Mouse (Mus musculus) embryonic facial prominence, embryonic 10.5 days (tissue): ENCODE measurements around the gene Phc2. TPM values are rescaled to one million over a fixed set of nuclear protein-coding genes. Genes with fewer than 3 reads are reported as not detected.
A peak's percentile ranks its signal among the peaks of the same experiment; 100 is the strongest.

ENCODE experiments used
- DNase-seq: peaks from one replicate; pipeline ENCODE4 v3.0.0-alpha.2; 2017; ENCODE audit warnings: low spot score
- H3K27ac ChIP-seq: fragments of 300-500 bp; sonication (generic); replicated peaks from 2 replicates; pipeline ENCODE4 v1.5.1; 2016; ENCODE audit warnings: mild to moderate bottlenecking
- H3K27me3 ChIP-seq: fragments of 300-500 bp; sonication (generic); replicated peaks from 2 replicates; pipeline ENCODE4 v1.6.1; 2016; ENCODE audit warnings: low read depth, mild to moderate bottlenecking; ENCODE audit not compliant: poor library complexity, severe bottlenecking
- H3K36me3 ChIP-seq: fragments of 300-500 bp; sonication (generic); replicated peaks from 2 replicates; pipeline ENCODE4 v1.6.1; 2016; ENCODE audit warnings: mild to moderate bottlenecking, moderate library complexity
- H3K4me1 ChIP-seq: fragments of 300-500 bp; sonication (generic); 2 replicates; pipeline ENCODE4 v1.6.1; 2016
- H3K4me3 ChIP-seq: fragments of 300-500 bp; sonication (generic); 2 replicates; pipeline ENCODE4 v1.5.1; 2016; ENCODE audit warnings: mild to moderate bottlenecking, moderate library complexity
- H3K9me3 ChIP-seq: fragments of 300-500 bp; sonication (generic); 2 replicates; pipeline ENCODE4 v1.6.1; 2016; ENCODE audit warnings: mild to moderate bottlenecking
- WGBS: fragments of 180-500 bp; shearing (Covaris S2); methylation state at CpG from one replicate; pipeline ENCODE4 v1.1.7; 2016; 5-methylcytosine and 5-hydroxymethylcytosine counted together
- polyA plus RNA-seq: library from polyadenylated mRNA; unstranded; fragments of >200 nt; fragmentation: Nextera tagmentation; extraction: Ambion mirVana; gene quantifications from 2 replicates; pipeline ENCODE4 v1.2.1, GENCODE M21; 2016

Phc2 gene
- polyA plus RNA-seq, 1 experiment from 2014 or later: 69.5 TPM

- Histone ChIP-seq H3K27me3 (no peaks in the 10 kb centered on the region), H3K36me3 (peaks cover 8% of the 10 kb centered on the region), H3K4me1 (peaks cover 25% of the 10 kb centered on the region), H3K27ac (no peak overlapping the region), H3K4me3 (no peak overlapping the region), H3K9me3 (peaks cover 11% of the 10 kb centered on the region)
- DNase-seq: no peak
- 95% methylated on average over 20 of the region's 20 CpGs for WGBS
Measured at GRCm38 (mm10) chr4:128766929-128767328, 112.4 kb downstream of the Phc2 start.

GRCm38 (mm10) chr4:128768120-128768519 lies 113.6 kb downstream of the Phc2 start:
- no peak for DNase-seq
- peaks cover 20% of the 10 kb centered on the region for H3K36me3 ChIP-seq
- peaks cover 25% of the 10 kb centered on the region for H3K4me1 ChIP-seq
- 82% methylated on average over 13 of the region's 13 CpGs for WGBS
- peaks cover 7% of the 10 kb centered on the region for H3K9me3 ChIP-seq
- H3K27me3 ChIP-seq: no peaks in the 10 kb centered on the region
- H3K27ac ChIP-seq: no peak overlapping the region
- no peak overlapping the region for H3K4me3 ChIP-seq

GRCm38 (mm10) chr4:128769569-128770355 lies 115.3 kb downstream of the Phc2 start:
- Histone ChIP-seq H3K9me3 (no peaks in the 10 kb centered on the region), H3K36me3 (peaks cover 36% of the 10 kb centered on the region), H3K27me3 (no peaks in the 10 kb centered on the region), H3K4me1 (peaks cover 25% of the 10 kb centered on the region), H3K27ac (no peak overlapping the region), H3K4me3 (no peak overlapping the region)
- WGBS: 89% methylated on average over 13 of the region's 13 CpGs
- DNase-seq: no peak

GRCm38 (mm10) chr4:128770698-128771097 lies 116.2 kb downstream of the Phc2 start:
- Histone ChIP-seq H3K9me3 (no peaks in the 10 kb centered on the region), H3K27ac (no peak overlapping the region), H3K36me3 (peaks cover 45% of the 10 kb centered on the region), H3K4me1 (peaks cover 25% of the 10 kb centered on the region), H3K4me3 (no peak overlapping the region), H3K27me3 (no peaks in the 10 kb centered on the region)
- 84% methylated on average over 5 of the region's 5 CpGs for WGBS
- DNase-seq: no peak

GRCm38 (mm10) chr4:128773820-128774219 lies 119.3 kb downstream of the Phc2 start:
- no peaks in the 10 kb centered on the region for H3K27me3 ChIP-seq
- no peak for DNase-seq
- peaks cover 77% of the 10 kb centered on the region for H3K36me3 ChIP-seq
- H3K27ac ChIP-seq: no peak overlapping the region
- no peak overlapping the region for H3K4me3 ChIP-seq
- H3K4me1 ChIP-seq: peaks cover 29% of the 10 kb centered on the region
- WGBS: 92% methylated on average over 11 of the region's 11 CpGs
- no peaks in the 10 kb centered on the region for H3K9me3 ChIP-seq

- 93% methylated on average over 9 of the region's 9 CpGs for WGBS
- H3K4me1 ChIP-seq: peaks cover 25% of the 10 kb centered on the region
- H3K4me3 ChIP-seq: no peak overlapping the region
- no peak overlapping the region for H3K27ac ChIP-seq
- H3K9me3 ChIP-seq: no peaks in the 10 kb centered on the region
- peaks cover 83% of the 10 kb centered on the region for H3K36me3 ChIP-seq
- DNase-seq: peak; percentile 40
- no peaks in the 10 kb centered on the region for H3K27me3 ChIP-seq
Measured at GRCm38 (mm10) chr4:128774467-128774866, 120.0 kb downstream of the Phc2 start.

GRCm38 (mm10) chr4:128776568-128777289 lies 122.2 kb downstream of the Phc2 start:
- H3K4me1 ChIP-seq: peaks cover 8% of the 10 kb centered on the region
- DNase-seq: peak; percentile 82
- H3K27me3 ChIP-seq: no peaks in the 10 kb centered on the region
- peaks cover 100% of the 10 kb centered on the region for H3K36me3 ChIP-seq
- 47% methylated on average over 20 of the region's 20 CpGs for WGBS
- H3K27ac ChIP-seq: no peak overlapping the region
- no peak overlapping the region for H3K4me3 ChIP-seq
- H3K9me3 ChIP-seq: no peaks in the 10 kb centered on the region

- Histone ChIP-seq H3K27ac (no peak overlapping the region; the same call in 1 of the 2 replicates), H3K4me3 (no peak overlapping the region), H3K27me3 (no peaks in the 10 kb centered on the region), H3K36me3 (peaks cover 100% of the 10 kb centered on the region), H3K4me1 (peaks cover 8% of the 10 kb centered on the region), H3K9me3 (no peaks in the 10 kb centered on the region)
- DNase-seq: no peak
- WGBS: 85% methylated on average over 11 of the region's 11 CpGs
Measured at GRCm38 (mm10) chr4:128777593-128777992, 123.1 kb downstream of the Phc2 start.

GRCm38 (mm10) chr4:128782037-128782436 lies 127.5 kb downstream of the Phc2 start:
- peaks cover 100% of the 10 kb centered on the region for H3K36me3 ChIP-seq
- no peak for DNase-seq
- H3K4me3 ChIP-seq: no peak overlapping the region
- WGBS: 92% methylated on average over 7 of the region's 7 CpGs
- H3K4me1 ChIP-seq: peaks cover 4% of the 10 kb centered on the region
- no peak overlapping the region for H3K27ac ChIP-seq
- no peaks in the 10 kb centered on the region for H3K9me3 ChIP-seq
- H3K27me3 ChIP-seq: no peaks in the 10 kb centered on the region

- no peaks in the 10 kb centered on the region for H3K9me3 ChIP-seq
- no peaks in the 10 kb centered on the region for H3K27me3 ChIP-seq
- no peaks in the 10 kb centered on the region for H3K4me1 ChIP-seq
- no peak for DNase-seq
- H3K27ac ChIP-seq: no peak overlapping the region
- H3K36me3 ChIP-seq: peaks cover 100% of the 10 kb centered on the region
- H3K4me3 ChIP-seq: no peak overlapping the region
- WGBS: 89% methylated on average over 4 of the region's 4 CpGs
Measured at GRCm38 (mm10) chr4:128782645-128783044, 128.1 kb downstream of the Phc2 start.

- 92% methylated on average over 15 of the region's 15 CpGs for WGBS
- no peaks in the 10 kb centered on the region for H3K9me3 ChIP-seq
- H3K36me3 ChIP-seq: peaks cover 100% of the 10 kb centered on the region
Measured at GRCm38 (mm10) chr4:128784950-128785631, 130.6 kb downstream of the Phc2 start.

GRCm38 (mm10) chr4:128785921-128786654 lies 131.6 kb downstream of the Phc2 start:
- no peaks in the 10 kb centered on the region for H3K9me3 ChIP-seq
- H3K4me3 ChIP-seq: no peak overlapping the region
- DNase-seq: no peak
- peaks cover 18% of the 10 kb centered on the region for H3K4me1 ChIP-seq
- H3K27me3 ChIP-seq: no peaks in the 10 kb centered on the region
- WGBS: 94% methylated on average over 11 of the region's 11 CpGs
- H3K36me3 ChIP-seq: peaks cover 100% of the 10 kb centered on the region
- H3K27ac ChIP-seq: no peak overlapping the region

More at GRCm38 (mm10) chr4:128784950-128785631, 130.6 kb downstream of the Phc2 start:
- no peak overlapping the region for H3K4me3 ChIP-seq
- H3K27me3 ChIP-seq: no peaks in the 10 kb centered on the region
- no peak for DNase-seq
- no peak overlapping the region for H3K27ac ChIP-seq
- H3K4me1 ChIP-seq: peaks cover 8% of the 10 kb centered on the region
